Mouse (Mus musculus): Measurements from ENCODE around the gene Mat1a.
A peak's percentile ranks its signal among the peaks of the same experiment; 100 is the strongest.

The Mat1a gene

DNA sequence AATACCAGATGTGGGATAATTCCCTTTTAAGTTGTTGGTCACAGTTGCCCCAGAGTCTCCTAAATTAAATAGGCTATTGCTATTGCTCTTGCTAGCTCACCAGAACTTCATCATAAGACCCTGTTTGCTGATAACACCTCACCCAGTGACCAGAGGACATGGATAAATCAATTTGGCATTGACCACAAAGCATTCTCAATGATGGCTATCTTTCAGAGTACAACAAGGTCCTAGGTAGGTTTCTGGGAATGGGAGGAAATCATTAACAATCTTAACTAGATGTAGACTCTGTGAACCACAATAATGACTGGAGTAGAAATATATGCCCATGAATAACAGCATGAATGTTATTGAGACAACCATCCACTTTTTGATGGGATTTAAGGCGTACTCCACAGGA lies 35.9 kb downstream of the Mat1a start:
- DNase-seq (ENCODE audit: low spot score): no peak

DNA sequence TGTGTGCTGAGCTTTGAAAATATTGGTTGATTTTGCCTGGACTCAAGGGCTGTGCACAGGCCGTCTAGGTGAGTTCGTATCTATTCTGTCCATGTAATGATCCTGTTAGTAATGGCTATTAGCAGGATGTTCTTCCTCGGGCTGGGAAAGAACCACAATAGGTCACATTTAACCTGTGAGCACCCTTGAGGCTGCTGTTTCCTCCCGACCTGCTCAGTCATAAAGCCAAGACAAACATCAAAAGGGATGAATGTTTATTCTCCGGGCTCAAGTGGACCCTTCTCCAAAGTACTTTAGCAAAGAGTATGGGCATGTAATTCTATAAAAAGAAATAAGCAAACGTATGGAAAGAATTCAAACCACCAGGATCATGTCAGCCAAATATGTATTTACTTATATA lies 41.2 kb downstream of the Mat1a start:
- DNase-seq (ENCODE audit: low spot score): no peak

DNA sequence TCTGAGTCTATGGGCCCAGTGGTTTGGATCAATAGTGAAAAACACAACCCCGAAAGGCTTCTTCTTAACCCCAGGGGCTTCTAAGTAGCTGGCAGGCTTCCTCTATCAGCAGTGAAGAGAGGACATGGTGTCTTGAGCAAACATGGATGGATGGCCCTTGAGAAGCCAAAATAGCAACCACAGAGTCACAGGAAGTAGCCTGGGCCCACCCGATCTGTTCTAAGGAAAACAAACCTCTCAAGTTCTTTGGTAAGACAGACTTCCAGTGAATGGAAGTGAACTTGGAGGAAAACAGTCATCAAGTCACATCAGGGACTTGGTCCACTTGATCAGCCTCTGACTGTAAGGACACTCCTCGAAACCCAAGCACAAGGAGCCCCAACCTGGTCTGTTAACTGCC lies 42.1 kb downstream of the Mat1a start:
- no peak for DNase-seq (ENCODE audit: low spot score)

DNA sequence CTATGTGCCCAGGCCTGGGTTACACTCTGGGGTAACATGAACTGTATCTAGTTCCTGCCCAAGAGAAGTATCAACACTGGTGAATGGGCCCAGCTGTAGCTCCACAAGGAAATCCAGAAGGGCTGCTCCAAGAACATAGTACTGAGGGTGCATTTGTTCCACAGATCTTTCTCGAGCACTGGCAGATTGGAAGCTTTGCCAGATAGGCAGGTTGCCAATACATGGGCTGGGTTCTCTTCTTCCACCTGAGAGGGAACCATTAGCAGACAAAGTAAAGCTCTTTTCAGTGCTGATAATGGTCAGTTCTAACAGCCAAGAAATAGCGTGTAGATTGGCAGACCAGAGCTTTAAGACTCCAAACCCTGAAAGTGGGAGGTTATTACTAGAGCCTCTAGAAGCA lies 42.5 kb downstream of the Mat1a start:
- no peak for DNase-seq (ENCODE audit: low spot score)

DNA sequence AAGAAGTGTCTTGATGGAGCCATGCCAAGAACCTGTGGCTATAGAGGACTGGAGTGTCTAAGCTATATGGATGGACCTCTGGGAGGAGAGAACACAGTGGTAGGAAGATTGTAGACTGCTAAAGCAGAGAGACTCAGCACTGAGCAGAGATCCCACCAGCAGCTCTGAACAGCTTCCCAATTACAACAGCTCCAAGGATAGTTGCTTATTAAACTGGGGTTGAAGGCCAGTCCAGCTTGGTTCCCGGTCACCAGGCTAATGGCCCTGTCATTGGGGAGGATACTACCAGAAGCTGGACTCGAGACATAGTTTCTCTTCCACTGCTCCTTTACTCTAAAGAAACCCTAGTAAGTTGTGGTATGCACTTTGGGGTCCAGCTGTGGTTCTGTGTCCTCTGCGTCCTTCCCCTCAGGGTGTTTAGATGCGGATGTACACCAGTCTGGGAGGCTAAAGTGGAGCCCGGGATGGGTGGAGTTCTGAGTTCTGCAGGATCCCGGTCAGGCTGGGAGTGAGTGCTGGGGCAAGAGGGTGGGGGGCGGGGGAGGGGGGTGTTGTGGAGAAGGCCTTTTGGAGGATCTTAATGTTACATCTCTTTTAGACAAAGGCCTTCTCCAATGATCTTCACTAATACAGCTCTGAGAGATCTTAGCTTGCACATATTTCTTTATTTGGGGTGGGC lies 46.5 kb downstream of the Mat1a start, which contains the start of gene Mbl1:
Gene Mbl1 (plus strand): TSS at position 239 of the 679 bp plus-strand sequence.
- DNase-seq (ENCODE audit: low spot score): no peak

DNA sequence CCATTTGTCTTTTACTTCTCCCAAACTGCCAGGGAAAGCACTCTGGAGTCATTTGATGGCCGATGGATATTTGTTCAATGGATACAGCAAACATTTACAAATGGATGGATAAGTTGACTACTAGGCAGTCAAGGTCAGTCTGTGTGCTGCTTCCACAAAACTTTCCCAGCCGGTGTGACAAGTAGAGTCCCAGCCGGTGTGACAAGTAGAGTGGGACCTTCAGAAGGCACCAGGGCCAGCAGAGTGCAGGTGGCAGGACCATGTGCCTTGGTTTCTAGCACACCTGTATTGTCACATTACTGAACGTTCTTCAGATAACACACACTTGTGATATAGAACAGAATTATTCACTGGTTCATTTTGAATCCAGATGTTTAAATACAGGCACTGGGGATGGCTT lies 55.2 kb downstream of the Mat1a start:
- DNase-seq (ENCODE audit: low spot score): no peak

DNA sequence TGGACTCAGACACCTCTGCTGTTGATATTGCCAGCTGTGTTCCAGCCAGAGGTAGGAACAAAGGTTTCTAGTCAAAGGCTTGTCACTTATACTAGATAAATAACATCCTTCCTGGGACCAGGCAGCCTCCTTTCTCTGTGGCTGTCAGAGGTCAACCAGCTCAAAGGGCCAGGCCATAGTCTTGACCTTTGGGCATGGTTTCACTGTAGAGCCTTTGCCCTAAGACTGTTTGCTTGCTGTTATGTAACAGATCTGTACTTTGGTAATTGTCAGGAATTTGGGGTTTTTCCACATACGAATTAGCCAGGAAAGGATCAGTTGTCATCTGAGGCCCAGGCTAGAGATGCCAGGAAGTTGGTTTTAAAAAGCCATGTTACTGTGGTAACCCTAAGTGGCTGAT lies 55.9 kb downstream of the Mat1a start:
- no peak for DNase-seq (ENCODE audit: low spot score)

DNA sequence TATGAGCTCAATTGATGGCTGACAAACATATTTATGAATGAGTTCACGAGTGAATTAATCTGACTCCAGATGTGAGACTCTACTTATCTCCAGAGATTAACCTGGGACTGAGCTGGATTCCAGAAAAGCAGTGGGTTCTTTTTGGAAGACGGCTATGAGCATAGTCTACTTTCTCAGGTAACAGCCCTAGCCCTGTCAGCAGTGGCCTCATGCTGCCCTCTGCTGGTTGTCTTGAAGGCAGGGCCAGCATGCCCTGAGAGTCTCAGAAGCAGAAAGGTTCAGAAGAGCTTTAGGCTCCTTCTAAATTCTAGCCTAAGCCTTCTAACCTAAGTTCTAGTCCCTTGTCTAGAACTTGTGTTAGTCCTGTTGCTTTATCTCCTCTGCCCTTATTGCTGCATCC lies 57.8 kb downstream of the Mat1a start:
- DNase-seq (ENCODE audit: low spot score): peak; percentile 9

DNA sequence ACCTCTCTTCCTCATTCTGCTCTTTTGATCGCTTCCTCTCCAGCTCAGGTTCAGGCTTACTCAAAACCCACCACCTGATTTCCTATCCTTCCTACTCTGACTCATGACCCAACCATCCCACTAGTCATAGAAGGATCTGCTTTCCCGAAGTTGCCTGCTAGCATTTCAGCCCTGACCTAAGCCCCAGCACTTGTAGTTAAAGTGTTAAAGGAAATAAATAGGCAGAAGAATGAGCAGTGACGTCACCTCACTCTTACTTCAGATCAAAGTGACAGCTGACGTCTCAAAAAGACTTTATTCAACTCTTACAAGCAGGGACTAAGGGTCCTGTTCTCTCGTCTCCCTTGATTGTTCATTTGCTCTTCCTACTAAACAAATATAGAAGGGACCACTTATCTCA lies 62.4 kb downstream of the Mat1a start:
- no peak for DNase-seq (ENCODE audit: low spot score)

DNA sequence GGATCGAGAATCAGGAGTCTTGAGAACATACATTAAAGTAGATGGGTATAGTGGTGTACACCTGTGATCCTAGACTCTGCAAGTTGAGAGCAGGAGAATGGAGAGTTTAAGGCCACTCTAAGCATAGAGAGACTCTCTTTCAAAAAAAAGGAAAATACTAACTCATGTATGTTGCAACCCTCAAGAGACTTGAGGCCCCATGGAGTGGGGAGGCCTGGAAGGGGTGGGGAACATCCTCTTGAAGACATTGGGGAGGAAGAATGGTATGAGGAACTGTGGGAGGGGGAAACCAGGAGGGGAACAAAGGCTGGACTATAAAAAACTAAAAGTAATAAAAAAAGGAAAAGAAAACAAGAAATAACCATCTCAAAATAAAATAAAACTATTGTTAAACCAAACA lies 63.7 kb downstream of the Mat1a start:
- DNase-seq (ENCODE audit: low spot score): no peak

DNA sequence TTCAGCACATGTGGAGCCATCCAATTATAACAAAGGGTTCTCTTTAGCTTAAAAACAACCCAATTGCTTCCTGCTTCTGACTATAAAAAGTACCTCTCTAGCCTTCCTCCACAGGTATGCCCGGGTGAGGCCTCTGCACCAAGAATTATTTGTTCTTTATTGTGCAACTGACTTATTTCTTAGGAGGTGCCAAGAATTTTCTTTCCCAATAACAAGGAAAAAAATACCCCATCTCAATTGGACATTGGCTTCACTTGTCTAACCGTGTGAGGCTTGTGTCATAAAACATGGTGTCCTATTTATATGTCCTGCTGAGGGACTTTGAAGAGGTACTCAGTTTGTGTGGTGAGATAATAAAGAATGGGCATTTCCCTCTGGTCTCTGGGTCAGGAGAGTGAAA lies 65.7 kb downstream of the Mat1a start:
- DNase-seq (ENCODE audit: low spot score): no peak

All from left cerebral cortex, adult 11 months (tissue).